Mouse (Mus musculus): Measurements from ENCODE around the gene Krtap3-1.
"Not testable (repeated sequence)": the region's sequence is repeated elsewhere in the genome, so short reads cannot be mapped to it uniquely, and the experiment has no call there.

The Krtap3-1 gene

DNA sequence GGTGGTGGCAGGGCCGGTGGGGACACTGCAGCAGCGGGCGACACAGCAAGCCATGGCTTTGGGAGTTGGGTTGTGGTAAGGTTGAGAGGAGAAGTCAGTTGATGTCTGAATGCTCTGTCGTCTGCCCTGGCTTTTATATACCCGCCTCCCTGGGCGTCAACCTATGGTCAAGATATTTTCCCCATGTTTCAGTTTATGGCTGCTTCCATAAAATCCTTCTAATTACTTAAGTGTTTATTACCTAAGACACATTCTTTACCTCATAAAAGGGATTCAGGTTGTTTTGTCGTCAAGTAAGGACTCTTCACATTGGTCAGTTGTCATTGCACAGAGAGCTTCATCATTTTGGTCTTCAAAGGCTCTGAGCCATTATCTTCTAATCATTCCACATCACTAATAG, at the start of gene Krtap3-1:
TSS of gene Krtap3-1 (minus strand) at position 101 of the 400 bp plus-strand sequence.
- DNase-seq = no peak

DNA sequence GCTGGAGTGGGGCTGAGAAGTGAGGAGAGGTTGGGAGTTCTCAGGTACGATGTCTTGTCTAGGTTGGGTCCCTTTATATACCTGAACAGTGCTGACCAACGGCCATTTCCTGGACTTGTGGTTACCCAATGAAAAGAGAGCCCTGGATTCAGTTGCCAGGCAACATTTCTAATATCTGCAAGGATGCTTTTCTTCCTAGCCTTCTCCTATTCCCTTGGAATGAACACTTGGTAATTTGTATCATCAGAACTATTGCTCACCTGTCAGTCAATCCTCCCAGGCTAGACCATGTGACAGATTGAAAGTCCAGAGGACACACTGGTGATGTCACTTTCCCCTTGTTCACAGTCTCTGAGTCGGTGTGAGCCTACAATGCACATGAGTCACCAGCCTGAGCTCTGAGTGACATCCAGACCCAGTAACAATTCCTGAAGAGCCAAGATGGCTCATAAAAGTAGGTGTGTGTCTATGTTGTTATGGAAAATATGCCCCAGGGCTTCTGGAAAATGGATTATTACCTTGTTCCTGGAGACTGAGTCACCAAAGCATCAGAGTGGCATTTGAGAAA, 48.5 kb upstream of the Krtap3-1 start, which contains the start of gene Krtap2-4:
TSS of gene Krtap2-4 (minus strand) at position 51 of the 568 bp plus-strand sequence.
- no peak for DNase-seq

DNA sequence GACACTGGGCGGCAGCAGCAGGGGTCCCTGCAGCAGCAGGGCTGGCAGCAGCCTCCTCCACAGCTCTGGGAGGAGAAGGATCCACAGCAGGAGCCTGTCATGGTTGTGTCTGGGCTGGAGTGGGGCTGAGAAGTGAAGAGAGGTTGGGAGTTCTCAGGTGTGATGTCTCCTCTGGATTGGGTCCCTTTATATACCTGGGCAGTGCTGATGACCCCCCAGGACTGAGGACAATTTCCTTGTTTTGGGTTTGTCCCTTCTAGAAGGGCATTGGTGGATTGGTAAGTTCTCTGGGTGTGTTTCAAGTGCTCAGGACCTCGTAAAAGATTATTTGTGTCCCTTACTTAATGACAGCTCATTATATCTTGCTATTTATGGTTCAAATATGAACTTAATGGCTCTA, 43.7 kb upstream of the Krtap3-1 start, which contains the start of gene Gm11937:
TSS of gene Gm11937 (minus strand) at position 101 of the 400 bp plus-strand sequence.
- not testable (repeated sequence) for DNase-seq

DNA sequence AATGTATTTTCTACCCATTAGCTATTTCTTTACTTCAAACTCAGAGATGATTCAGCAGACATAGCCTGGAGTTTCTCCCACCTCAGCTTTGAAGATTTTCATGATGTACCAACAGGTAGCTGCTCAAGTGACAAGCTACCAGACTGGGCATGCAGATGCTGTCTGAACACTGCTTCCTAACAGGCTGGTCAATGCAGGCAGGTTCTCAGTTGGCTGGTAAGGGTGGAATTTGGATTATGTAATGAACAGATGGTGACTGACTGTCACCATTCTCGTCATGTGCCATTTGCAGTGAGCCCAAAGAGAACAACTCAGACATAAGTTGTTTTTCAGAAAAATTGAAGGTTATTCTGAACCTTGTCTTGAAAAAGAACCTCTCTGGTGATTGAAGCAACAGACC, 42.7 kb upstream of the Krtap3-1 start:
- no peak for DNase-seq

DNA sequence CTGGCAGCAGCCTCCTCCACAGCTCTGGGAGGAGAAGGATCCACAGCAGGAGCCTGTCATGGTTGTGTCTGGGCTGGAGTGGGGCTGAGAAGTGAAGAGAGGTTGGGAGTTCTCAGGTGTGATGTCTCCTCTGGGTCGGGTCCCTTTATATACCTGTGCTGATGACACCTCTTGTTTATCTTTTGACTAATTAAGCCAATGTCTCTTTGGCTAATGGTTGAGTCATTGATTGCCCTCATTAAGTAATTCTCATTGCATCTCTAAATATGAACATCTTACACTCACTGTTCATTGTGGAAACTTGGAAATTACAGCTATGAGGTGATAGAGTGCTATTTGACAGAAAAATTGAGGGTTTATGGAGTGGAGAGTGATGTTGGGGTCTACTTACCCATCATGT, 36.8 kb upstream of the Krtap3-1 start, which contains the start of gene Gm11938:
TSS of gene Gm11938 (minus strand) at position 101 of the 400 bp plus-strand sequence.
- not testable (repeated sequence) for DNase-seq

DNA sequence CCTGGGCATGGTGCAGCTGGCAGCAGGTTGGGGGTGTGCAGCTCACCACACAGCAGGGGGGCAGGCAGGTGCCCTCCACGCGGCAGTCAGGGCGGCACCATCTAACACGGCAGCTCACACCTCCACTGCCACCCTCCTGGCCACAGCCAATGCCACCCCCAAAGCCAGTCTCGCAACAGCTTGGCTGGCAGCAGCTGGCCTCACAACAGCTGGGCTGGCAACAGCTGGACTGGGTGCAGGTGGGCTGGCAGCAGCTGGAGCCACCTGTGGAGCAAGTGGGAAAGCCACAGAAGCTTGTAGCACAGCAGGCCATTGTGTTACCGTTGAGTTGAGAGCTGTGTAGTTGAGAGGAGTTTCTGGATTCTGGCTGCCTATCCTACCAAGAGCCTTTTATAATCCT, 31.3 kb upstream of the Krtap3-1 start, which contains the start of gene Krtap9-3:
TSS of gene Krtap9-3 (minus strand) at position 364 of the 400 bp plus-strand sequence.
- DNase-seq = not testable (repeated sequence)

DNA sequence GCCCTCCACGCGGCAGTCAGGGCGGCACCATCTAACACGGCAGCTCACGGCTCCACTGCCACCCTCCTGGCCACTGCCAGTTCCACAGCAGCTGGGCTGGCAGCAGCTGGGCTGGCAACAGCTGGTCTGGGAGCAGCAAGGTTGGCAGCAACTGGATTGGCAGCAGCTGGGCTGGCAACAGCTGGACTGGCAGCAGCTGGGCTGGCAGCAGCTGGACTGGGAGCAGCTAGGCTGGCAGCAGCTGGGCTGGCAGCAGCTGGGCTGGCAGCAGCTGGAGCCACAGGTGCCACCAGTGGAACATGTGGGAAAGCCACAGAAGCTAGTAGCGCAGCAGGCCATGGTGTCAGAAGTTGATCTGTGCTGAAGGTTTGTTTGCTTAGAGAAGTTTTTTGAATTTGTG, 24.6 kb upstream of the Krtap3-1 start, which contains the start of gene Krtap1-3:
TSS of gene Krtap1-3 (minus strand) at position 359 of the 400 bp plus-strand sequence.
- DNase-seq = no peak

DNA sequence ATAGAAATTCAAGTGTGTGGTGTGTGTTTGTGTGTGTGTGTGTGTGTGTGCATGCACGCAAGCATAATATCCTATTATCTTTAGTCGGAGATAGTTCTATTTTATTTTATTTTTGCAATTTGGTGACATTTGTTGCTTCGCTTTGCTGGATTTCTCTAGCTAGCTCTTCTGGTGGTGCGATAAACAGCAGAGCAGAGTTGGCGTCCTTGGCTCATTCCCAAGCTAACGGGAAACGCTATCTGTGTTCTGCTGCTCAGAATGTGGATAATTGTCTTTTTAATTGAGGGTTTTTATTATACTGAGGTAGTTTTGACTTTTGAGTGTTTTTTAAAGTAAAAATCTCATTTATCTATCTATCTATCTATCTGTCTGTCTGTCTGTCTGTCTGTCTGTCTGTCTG, 18.7 kb upstream of the Krtap3-1 start:
- DNase-seq = no peak

DNA sequence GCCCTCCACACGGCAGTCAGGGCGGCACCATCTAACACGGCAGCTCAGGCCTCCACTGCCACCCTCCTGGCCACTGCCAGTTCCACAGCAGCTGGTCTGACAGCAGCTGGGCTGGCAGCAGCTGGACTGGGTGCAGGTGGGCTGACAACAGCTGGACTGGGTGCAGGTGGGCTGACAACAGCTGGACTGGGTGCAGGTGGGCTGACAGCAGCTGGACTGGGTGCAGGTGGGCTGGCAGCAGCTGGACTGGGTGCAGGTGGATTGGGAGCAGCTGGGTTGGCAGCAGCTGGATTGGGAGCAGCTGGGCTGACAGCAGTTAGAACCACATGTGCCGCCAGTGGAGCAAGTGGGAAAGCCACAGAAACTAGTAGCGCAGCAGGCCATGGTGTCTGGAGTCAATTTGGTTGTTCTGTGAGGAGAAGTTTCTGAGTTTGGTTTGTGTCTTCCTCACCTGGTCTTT, 16.8 kb upstream of the Krtap3-1 start, which contains the start of gene Krtap1-4:
TSS of gene Krtap1-4 (minus strand) at position 410 of the 460 bp plus-strand sequence.
- DNase-seq = no peak

DNA sequence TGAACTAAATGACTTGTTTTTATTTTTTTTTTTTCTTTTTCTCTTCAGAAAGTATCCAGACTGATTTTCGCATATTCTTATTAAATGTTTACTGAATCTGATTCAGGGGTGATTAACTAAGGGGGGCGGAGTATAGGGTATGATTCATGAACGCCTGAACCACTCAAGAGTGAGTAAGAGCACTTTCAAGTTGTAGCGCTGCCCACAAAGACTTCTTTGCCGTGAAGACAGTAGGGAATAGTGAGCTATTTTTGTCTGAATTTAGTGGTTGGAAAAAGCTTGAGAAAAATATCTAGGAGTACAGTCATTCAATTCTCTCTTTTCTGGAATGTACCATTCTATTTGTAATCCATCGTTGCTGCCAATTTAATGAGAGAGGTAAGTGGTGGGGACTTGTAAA, 15.1 kb upstream of the Krtap3-1 start:
- DNase-seq = peak in 1 of 2 experiments; percentile 17

DNA sequence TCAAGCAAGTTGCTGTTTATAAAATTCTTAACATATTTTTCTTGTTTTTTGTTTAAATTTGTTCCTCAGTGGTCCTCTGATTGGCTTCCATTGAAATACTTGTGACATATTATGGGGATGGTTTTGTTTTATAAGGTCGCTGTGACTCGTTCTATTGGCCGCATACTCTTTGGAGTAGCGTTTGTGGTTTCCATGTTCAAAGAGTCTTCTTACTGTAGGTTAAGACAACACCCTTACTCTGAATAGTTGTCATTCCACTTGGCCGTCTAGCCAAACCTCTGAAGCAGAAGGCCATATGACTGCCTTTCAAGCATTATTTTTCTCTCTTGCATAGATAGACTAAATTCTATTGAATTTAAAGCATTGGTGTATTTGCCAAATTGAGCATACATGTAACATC, 14.6 kb upstream of the Krtap3-1 start:
- DNase-seq = no peak

DNA sequence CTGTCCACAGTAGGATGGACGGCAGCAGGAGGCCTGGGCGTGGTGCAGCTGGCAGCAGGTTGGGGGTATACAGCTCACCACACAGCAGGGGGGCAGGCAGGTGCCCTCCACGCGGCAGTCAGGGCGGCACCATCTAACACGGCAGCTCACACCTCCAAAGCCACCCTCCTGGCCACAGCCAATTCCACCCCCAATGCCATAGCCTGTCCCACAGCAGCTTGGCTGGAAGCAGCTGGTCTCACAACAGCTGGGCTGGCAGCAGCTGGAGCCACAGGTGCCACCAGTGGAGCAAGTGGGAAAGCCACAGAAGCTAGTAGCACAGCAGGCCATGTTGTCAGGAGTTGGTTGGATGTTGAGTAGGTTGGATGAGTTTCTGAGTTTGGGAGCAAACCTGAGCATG, 14.2 kb upstream of the Krtap3-1 start, which contains the start of gene Krtap1-5:
TSS of gene Krtap1-5 (minus strand) at position 381 of the 400 bp plus-strand sequence.
- no peak for DNase-seq

DNA sequence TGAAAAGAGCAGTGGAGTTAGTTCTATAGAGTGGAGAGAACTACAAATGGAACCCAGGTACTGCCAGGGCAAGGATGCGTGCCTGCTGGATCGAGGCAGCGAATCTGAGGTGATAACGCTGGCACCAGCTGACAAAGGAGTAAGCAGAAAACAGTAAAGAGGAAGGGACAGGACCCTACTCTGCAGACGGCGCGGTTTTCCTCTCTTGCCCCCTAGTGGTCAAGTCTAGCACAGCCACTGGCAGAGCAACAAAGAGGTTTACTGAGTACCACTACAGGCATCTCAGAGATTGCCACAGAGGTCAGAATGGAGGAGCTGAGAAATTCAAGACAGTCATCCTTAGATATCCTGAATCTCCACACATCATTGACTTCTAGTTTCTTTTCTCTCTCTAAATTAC, 7.7 kb upstream of the Krtap3-1 start:
- peak; percentile 72 to 76 for DNase-seq

DNA sequence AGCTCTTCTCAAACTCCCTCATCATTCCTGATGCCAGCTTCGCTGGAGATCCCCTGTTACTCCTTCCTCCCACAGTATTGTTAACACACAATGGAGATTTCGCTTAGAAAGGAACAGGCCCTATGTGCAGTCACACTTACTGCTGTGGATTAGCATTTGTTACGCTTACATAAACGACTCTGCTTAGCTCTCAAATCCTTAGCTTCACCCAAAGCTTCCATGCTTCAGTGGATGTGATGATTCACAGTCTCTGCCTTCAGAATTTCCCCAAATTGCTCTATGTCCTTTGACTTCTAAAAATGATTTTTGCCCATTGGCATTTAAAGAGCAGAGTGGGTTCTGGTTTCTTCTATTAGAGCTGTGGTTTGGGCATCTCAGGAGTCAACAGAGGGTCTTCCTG, 6.7 kb upstream of the Krtap3-1 start:
- DNase-seq = no peak

DNA sequence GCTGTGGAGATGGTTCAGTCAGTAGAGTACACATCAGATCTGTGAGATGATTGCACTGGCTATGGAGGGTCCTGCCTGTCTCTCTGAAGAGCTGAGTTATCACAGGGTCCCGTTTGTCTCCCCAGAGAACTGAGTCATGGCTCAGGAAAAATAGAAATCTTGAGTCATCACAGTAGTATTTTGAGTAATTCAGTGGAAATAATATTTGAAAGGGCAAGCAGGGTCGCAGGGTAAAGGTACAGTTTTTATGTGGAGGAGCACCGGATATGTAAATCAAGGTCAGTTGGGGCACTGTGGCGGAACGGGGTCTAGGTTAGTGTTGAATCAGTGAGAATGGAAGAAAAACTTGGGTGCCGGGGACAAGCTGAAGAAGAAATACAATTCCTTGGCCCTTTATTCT, 3.9 kb downstream of the Krtap3-1 start:
- DNase-seq = no peak

DNA sequence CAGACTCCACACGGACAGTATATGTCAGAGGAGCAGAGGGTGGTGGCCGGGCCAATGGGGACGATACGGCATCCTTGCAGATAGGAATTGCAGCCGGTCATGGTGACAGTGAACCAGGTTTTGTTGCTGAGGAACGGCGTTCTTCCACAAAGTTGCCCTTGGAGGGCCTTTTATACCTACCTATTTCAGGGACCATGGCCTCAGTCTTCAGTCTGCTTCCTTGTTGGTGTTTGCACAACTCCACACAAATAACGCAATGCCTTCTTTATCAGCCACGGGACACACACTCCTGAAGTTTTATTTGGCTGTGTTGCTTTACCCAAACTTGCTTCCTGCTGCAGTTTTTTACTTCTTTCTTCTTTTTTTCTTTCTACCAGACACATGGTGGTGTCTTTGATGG, 7.1 kb downstream of the Krtap3-1 start, which contains the start of gene Gm11939:
TSS of gene Gm11939 (minus strand) at position 101 of the 400 bp plus-strand sequence.
- no peak for DNase-seq

DNA sequence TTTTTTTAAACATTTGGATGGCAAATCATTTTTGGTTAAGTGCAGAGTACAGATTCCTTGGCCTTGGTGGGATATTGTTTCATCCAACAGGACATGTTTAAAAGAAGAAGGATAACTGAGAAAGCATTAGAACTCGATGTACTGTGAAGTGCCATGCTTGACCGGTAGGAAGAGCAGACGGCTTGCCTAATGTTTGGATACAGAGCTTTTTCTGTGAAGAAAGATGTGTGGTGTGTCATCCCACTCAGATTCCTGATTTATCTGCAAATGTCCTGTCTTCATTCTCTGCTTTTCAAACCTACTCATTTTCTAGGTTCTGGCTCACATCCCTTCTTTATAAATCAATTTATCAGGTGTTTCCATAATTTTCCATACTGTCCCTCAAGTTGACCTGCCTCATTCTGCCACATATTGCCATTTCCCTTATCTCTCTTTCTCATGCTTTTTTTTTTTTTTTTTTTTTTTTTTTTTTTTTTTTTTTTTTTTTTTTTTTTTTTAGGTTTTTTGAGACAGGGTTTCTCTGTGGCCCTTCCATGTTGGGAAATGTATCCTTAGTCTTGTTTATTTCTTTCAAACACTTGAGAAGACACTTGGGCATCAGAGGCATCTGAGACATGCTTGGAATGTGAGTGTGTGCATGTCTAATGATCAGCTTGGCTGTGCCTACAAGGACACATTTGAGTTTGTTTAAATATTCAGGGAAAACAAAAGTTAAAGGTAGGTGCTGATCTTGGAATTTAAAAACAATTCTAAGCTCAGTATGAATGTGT, 8.3 kb downstream of the Krtap3-1 start:
- no peak for DNase-seq

DNA sequence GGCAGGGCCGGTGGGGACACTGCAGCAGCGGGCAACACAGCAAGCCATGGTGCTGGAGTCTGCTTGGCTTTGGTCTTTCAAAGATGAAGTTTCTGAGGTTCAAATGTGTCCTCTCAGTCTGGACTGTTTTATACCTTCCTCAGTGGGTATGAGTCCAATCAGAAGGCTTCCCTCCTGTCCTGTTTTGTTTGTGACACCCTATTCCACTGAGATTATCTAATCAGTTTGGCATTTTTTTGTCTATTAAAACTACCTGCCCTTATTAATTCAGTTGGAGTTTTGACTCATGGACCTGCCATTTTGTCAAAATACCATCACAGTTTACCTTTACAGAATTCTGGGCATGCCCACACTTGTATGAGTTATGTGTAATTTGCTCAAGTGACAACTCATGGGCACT, 9.7 kb downstream of the Krtap3-1 start, which contains the start of gene Krtap3-2:
TSS of gene Krtap3-2 (minus strand) at position 101 of the 400 bp plus-strand sequence.
- no peak for DNase-seq

DNA sequence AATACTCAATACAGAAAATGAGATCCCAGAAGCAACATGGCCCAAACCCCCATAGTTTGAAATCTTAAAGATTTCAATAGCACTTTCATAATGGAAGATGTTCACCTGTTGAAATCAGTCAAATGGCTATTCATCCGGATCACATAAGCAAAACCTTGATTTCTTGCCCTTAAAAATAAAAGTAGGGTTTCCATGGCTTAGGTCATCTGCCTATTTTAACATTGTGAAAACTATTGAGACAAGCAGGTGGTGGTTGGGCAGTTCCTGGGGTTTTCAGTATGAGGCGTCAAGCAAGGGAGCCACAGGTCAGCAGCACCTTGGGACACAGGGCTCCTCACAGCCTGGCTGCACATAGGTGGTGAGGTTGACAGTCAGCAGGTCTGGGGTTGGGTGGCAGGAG, 10.2 kb downstream of the Krtap3-1 start:
- no peak for DNase-seq

DNA sequence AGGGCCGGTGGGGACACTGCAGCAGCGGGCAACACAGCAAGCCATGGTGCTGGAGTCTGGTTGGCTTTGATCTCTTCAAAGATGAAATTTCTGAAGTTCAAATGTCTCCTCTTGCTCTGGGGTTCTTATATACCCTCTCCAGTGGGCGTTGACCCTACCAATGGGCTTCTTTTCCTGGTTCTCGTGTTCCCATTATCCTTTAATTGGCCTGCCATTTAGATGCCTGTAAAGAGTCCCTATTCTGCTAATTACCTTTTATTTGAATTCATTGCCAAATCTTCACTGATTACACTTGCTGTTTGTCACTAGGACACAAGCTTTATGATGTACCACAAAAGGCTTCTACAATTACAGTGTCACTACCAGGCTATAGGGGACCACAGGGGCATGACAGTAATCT, 15.7 kb downstream of the Krtap3-1 start, which contains the start of gene Krtap3-3:
TSS of gene Krtap3-3 (minus strand) at position 101 of the 400 bp plus-strand sequence.
- DNase-seq = no peak

DNA sequence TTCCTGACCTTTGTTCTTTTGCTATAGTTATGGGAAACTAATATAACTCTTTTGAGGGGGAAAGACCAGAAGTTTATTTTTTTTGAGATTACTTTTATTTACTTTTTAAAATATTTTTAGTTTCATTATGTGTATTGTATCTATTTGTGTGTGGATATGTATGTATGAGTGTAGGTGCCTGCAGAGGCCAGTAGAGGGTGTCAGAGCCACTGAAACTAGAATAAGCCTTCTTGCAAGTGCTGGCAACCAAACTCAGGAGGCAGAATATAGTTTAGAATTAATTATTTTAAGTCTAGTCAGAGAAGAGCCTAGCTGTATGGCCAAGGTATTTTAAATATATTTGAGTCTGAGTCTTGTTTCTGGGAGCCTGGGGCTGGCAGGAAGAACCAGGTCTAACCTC, 18.5 kb downstream of the Krtap3-1 start:
- DNase-seq = no peak

DNA sequence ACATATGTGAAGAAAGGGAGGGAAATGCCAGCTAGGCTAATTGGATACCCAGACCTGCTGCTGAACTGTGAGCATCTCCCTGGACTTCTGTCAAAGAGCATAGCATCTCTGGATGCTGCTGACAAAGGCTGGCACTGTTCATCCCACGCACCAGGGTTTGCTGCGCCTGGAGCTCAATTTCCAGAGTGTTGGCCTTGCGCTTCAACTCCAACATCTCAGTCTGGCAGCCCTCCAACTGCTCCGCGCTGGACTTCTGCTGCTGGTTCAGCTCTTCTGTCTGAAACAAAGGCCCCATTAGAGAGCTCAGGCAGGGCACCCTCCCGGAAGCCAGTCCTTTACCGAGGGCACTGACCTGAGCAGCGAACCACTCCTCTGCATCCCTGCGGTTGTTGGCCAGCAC, 26.7 kb downstream of the Krtap3-1 start:
- no peak for DNase-seq

DNA sequence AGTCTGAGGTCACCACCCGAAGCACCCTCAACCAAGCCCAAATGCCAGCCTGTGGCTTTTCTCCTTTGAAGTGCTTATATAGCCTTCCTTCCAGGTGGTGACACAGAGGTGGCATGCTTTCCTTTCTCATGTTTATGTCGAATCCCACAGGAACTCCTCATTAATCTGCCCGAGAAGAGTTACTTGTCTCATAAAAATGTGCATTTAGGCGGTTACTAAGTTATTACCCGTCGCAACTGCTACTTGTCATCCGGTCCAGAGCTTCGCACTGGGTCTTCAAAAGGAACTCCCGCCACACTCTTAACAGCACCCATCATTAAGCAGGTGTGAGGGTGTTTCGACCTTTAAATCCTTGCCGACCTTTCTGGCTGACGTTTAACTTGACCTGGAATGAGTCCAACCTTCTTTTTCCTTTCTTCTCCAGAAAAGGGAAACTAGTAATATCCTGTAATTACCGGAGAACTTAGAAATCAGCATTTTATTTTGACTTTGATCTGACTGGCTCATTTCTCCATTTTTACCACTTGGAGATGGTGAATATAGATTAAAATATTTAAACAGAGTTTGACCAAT, 45.1 kb downstream of the Krtap3-1 start, which contains the start of gene Krt39:
TSS of gene Krt39 (minus strand) at position 51 of the 573 bp plus-strand sequence.
- no peak for DNase-seq
